Mouse (Mus musculus) MEL (cell line): ENCODE measurements around the gene Rps13.

ENCODE experiments used
- CTCF ChIP-seq, 3 experiments: IDR thresholded peaks in 2 of 3; conservative IDR thresholded peaks in 1 of 3; 2 replicates each; pipeline ENCODE4 v1.5.1; 2011 to 2012; ENCODE audit warnings: low read length in 3 of 3, low read depth in 2 of 3, mild to moderate bottlenecking in 2 of 3, improper control_type of control experiment in 1 of 3, inconsistent platforms in 1 of 3, mixed read lengths in 1 of 3, moderate library complexity in 1 of 3; ENCODE audit not compliant: control insufficient read depth in 1 of 3, insufficient read depth in 1 of 3, poor library complexity in 1 of 3, severe bottlenecking in 1 of 3
- E2F4 ChIP-seq: IDR thresholded peaks from 2 replicates; pipeline ENCODE4 v1.6.1; 2011; ENCODE audit warnings: low read depth, low read length, improper control_type of control experiment, borderline replicate concordance
- JUND ChIP-seq: IDR thresholded peaks from 2 replicates; pipeline ENCODE4 v1.6.1; 2011; ENCODE audit warnings: low read depth, mild to moderate bottlenecking, improper control_type of control experiment, low read length
- MAFK ChIP-seq: IDR thresholded peaks from 2 replicates; pipeline ENCODE4 v1.6.1; 2011; ENCODE audit warnings: low read depth, mild to moderate bottlenecking, low read length, improper control_type of control experiment, borderline replicate concordance
- NRF1 ChIP-seq: IDR thresholded peaks from 2 replicates; pipeline ENCODE4 v1.6.1; 2014; ENCODE audit warnings: low read depth, mild to moderate bottlenecking, inconsistent platforms, low read length, improper control_type of control experiment, moderate library complexity; ENCODE audit not compliant: poor library complexity, insufficient read depth, severe bottlenecking
- SMC3 ChIP-seq: IDR thresholded peaks from 2 replicates; pipeline ENCODE4 v1.6.1; 2011; ENCODE audit warnings: low read depth, low read length, improper control_type of control experiment
- TAL1 ChIP-seq: IDR thresholded peaks from 2 replicates; pipeline ENCODE4 v1.6.1; 2012; ENCODE audit warnings: mild to moderate bottlenecking, inconsistent platforms, low read length, moderate library complexity, mixed read lengths
- USF1 ChIP-seq: IDR thresholded peaks from 2 replicates; pipeline ENCODE4 v1.6.1; 2014; ENCODE audit warnings: low read depth, mild to moderate bottlenecking, inconsistent platforms, low read length, improper control_type of control experiment, moderate library complexity

GRCm38 (mm10) chr7:116328777-116329176, 5.2 kb downstream of the Rps13 start:
- no peak for TF ChIP-seq MAFK
- no peak for TF ChIP-seq NRF1
- no peak for TF ChIP-seq E2F4
- TF ChIP-seq CTCF (IDR thresholded peaks at IDR 0.05 in 2 of 3, conservative IDR thresholded peaks at IDR 0.05 in 1 of 3; ENCODE audit: control insufficient read depth in 1 of 3, insufficient read depth in 1 of 3, low read depth in 2 of 3, low read length in 3 of 3, poor library complexity in 1 of 3, severe bottlenecking in 1 of 3): no peak
- no peak for TF ChIP-seq TAL1
- no peak for TF ChIP-seq JUND
- TF ChIP-seq USF1: no peak
- TF ChIP-seq SMC3: no peak
